Mouse (Mus musculus) erythroid progenitor cell, adult 5-6 weeks (primary cell): Measurements from ENCODE around the gene Tspan12. TPM values are rescaled to one million over a fixed set of nuclear protein-coding genes. Genes with fewer than 3 reads are reported as not detected.

Experiments
- ATAC-seq: replicated peaks from 2 replicates; pipeline ENCODE4 v1.8.0; 2016; ENCODE audit warnings: moderate number of reproducible peaks, mild to moderate bottlenecking, moderate TSS enrichment, inconsistent platforms; ENCODE audit not compliant: poor library complexity, low FRiP score, severe bottlenecking
- total RNA-seq, 2 experiments: library from RNA; stranded (forward) in 1 of 2; stranded (reverse) in 1 of 2; fragments of 150-400 nt in 1 of 2; fragments of 186-747, 209-891 nt in 1 of 2; gene quantifications; 2 replicates each; pipeline versions ENCODE4 v1.2.3 to v1.2.4; 2015 to 2017; ENCODE audit warnings: low replicate concordance in 2 of 2

The Tspan12 gene
- total RNA-seq, 2 experiments from 2014 or later, result not detected

- ATAC-seq, result no peak
These were observed 21.4 kb downstream of the Tspan12 start for GRCm38 (mm10) chr6:21830931-21831330.

- no peak for ATAC-seq
These were observed 22.4 kb downstream of the Tspan12 start for GRCm38 (mm10) chr6:21829930-21830329.

- ATAC-seq, result no peak
These were observed 23.9 kb downstream of the Tspan12 start for GRCm38 (mm10) chr6:21828437-21828836.

DNA sequence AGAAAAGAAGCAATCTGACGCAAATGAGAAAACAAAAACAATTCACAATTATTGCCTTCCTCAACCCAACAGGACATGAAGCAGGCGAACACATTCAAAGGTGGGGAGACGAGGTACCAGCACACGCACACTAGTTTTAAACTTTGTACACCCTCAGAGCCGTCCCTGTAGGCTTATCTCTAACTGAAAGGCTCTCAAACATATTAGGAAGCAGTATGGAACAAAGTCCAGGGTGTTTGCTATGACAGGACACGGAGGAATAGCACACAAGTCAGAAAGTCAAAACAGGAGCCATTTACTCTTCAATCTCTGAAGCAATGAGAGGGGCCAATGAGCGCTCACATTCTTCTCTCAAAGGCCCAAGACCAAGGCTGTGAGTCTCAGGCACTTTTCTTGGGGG lies 24.3 kb downstream of the Tspan12 start:
- ATAC-seq, result no peak

GRCm38 (mm10) chr6:21823694-21824093 lies 28.6 kb downstream of the Tspan12 start:
- no peak for ATAC-seq

DNA sequence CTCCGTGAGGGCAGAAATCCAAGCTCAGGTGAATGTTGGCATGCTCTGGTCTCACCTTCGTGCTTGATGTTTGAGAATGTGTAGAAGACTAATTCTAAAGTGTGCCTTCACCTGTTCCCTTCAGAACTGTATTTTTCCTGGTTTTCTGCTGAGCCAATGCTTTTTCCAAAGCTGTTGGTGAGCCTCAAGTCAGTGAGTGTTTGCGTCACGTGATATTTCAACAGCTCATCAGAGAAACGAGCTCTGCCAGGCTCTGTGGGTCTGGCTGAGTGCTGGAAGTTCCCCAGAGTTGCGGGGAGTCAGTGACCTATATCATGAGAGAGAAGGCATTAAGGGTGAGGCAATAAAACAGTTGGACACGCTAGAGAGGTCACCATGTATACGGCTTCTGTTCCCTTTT lies 29.0 kb downstream of the Tspan12 start:
- ATAC-seq, result no peak

DNA sequence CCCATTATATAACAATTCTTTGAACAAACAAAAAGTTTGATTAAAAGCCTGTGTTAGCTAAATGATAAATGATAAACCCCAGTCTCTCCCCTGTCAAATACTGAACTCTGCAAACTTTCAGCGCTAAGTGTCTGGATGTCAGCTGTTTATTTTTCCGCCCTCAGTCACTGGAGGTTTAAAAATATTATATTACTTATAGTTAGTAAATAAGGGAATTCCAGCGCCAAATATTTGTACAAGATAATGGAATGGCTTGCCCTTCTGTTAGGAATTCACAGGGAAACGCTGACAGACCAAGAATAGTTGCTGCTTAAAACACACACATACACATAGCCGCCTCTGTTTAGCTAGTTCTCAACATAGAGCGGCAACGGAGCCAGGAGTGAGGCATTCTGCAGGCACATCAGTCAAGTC lies 29.6 kb downstream of the Tspan12 start:
- ATAC-seq, result no peak

- no peak for ATAC-seq
These were observed 34.1 kb downstream of the Tspan12 start for GRCm38 (mm10) chr6:21818107-21818807.

DNA sequence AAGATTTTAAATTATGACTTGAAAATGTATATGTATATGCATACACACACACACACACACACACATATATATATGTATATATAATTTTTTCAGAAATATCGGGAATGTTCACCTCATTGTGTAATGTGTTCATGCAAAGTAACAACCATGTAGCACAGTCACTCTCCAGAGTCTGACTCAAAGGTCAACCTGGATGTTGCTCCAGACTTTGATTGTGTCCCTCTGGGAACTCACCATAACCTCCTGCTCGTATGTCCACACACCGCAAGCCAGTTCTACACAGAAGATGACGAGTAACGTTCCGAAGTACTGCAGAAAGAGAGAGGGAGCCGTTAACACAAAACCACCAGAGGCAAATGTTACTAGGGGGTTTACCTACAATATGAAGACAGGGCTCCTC lies 46.3 kb downstream of the Tspan12 start:
- ATAC-seq, result no peak

DNA sequence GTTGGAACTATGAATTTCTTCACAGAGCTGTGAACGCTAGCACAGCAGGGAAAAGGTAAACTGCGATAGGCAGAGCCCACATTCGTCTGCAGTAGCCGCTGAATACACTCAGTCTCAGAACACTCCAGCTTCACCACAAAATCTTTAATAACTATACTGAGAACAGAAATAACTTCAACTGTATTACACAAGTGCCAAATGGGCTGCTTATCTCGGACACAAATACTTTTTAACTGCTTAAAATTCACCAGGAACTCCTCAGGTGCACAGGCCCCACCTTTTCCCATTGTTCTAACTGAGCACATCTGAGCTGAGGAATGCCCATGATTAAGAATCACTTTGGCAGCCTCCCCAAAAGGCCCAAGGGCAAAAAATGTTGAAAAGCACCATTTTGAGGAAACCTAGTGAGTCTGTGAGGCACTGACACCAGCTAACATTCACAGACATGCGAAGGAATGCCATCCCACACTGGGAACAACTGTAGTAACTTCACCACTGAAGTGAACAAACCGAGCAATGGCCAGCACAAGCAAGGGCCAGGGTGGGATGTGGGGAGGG lies 47.2 kb downstream of the Tspan12 start:
- ATAC-seq, result no peak

DNA sequence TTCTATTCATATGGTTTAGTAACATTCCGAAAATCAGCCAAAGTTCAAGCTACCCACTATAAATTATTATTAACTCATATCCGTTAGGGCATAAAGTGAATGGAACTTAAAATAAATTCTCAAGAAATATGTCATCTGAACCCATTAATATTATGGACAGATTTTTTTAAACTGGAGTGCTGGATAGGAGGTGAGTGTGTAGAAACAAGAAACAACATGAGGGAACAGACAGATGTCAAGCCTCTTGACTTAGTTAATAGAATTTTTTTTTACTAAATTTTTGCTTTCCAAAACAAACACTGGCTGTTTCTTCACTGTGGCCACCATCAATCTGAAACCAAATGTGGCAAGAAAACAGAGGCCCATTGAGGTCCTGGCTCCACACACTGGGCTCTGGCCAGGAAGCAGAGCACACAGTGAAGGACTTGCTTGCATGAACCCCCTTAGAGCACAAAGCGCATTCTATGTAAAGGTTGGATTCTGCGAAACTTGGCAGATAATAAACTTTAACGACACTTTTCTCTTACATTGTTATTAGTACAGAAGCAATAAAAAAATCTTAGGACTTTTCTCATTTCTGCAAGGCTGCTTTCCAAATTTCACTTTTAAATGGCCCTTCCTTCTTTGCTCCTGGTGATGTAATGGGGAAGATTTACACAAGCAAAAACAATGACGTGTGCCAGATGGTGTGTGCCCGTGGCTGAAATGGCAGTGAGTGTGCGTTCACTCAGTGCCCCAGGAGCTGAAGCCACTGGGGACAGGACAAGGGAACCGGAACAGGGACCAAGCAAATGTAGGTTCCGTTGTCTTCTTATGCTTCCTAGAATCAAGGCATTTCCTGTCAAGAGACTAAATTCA lies 48.6 kb downstream of the Tspan12 start:
- ATAC-seq, result no peak

DNA sequence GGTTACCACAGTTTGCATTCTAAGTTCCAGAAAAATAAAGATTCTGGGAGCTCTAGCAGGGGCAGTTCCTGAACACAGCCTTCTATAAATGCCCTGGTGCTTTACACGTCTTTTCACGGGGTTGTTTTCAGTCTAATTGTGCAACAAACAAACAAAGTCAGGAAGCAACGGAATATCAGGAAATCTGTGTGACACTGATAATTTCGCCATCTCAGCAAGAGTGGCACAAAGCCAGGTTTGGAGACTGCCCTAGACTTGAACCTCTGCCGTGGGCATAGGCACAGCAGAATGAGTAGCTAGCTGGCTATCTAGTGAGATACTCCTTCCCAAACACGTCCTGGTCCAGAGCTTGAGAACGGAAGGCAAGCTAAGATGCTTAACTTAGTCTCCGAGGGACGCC lies 53.7 kb downstream of the Tspan12 start:
- ATAC-seq, result no peak

- ATAC-seq, result no peak
These were observed 55.2 kb downstream of the Tspan12 start for GRCm38 (mm10) chr6:21797087-21797486.

- no peak for ATAC-seq
These were observed 55.9 kb downstream of the Tspan12 start for GRCm38 (mm10) chr6:21796413-21796812.

DNA sequence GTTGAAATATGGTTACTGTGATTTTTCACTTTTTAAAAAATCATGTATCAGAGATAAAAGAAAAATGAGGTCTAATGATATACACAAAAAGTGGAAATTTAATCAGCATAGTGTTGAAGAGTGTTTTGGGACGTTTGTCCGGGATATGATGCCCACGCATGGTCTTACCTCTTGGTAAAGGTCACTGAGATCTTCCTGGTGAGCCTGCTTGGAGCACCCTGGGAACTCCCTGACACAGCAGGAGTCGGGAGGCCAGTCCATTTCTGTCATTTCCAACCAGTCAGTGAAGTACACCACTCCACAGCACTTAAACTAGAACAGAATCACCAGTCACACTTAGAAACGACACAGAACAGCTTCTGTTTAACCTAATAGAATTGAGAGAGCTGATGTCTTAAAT lies 56.9 kb downstream of the Tspan12 start:
- ATAC-seq, result no peak

DNA sequence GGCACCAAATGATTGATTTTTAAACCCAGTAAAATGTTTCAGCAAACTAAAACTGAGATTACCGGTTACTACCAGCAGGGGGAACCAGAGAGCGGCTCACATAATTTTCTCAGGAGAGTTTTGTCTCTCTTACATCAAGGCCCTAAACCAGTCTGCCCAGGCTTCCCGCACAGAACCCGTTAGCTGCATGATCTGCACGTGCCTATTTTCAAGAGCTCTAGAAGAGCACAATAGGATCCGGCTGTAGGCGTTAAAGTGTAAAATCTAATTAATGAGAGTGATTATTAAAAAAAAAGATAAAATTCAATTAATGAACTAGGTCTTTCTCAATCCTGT lies 57.3 kb downstream of the Tspan12 start:
- ATAC-seq, result no peak

GRCm38 (mm10) chr6:21794337-21795071 lies 57.8 kb downstream of the Tspan12 start:
- ATAC-seq, result no peak

DNA sequence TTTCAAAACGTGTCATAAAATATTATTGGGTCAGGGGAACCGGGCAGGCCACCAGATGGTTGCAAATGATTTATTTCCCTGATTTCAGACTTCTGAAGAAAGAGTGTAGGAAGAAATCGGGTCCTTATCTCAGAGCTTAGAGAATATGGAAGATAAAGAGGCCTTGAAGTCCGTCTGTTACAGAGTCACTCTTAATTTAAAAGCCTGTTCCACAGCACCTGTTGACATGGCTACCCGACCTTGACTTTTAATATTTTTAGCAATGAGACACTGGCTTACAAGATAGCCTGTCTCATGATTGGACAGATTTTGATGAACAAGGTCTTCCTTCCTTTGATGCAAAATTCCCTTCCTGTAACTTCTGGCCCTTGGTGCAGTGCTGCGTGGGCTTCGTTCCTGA lies 61.0 kb downstream of the Tspan12 start:
- ATAC-seq, result no peak

GRCm38 (mm10) chr6:21790550-21791086 lies 61.7 kb downstream of the Tspan12 start:
- ATAC-seq, result no peak

DNA sequence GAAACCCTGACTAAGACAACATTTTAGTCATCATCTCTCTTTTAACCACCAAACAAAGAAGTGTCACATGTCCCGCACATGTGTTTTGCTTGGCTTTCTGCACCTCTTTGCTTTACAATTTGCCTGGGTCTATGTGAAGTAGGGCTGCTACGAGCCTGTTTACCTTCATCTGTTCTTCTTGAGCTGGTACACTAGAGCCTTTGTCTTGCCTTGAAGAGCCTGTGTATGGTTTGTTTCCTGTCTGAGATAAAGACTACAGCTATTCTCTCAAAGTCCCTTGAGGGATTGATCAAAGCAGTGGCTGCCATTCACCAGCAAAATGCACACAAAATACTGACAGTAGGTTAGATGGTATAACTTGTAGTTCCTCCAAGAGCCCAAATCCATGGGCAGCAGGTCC lies 62.3 kb downstream of the Tspan12 start:
- ATAC-seq, result no peak
